Mouse (Mus musculus) brown adipose tissue, adult 24 weeks (tissue): ENCODE measurements around the gene Ggact. TPM values are rescaled to one million over a fixed set of nuclear protein-coding genes. Genes with fewer than 3 reads are reported as not detected.

Source experiments
- H3K27ac ChIP-seq: fragments of 200-500 bp; replicated peaks from 2 replicates; pipeline ENCODE4 v1.5.1; 2012; ENCODE audit warnings: low read depth, mild to moderate bottlenecking, low read length
- H3K4me1 ChIP-seq: fragments of 200-500 bp; 2 replicates; pipeline ENCODE4 v1.6.1; 2012; ENCODE audit warnings: low read length, mixed read lengths; ENCODE audit not compliant: control insufficient read depth, insufficient read depth, insufficient read length
- H3K4me3 ChIP-seq: fragments of 200-500 bp; 2 replicates; pipeline ENCODE4 v1.5.1; 2012; ENCODE audit warnings: low read depth, mild to moderate bottlenecking, low read length, moderate library complexity; ENCODE audit not compliant: insufficient read depth
- polyA plus RNA-seq: library from polyadenylated mRNA; stranded (reverse); fragments of >200 nt; gene quantifications from 2 replicates; pipeline ENCODE4 v1.2.4, GENCODE M21; 2012; ENCODE audit not compliant: missing spikeins, insufficient read depth, insufficient read length

Ggact gene
- polyA plus RNA-seq, 1 experiment = 40.3 TPM

- Histone ChIP-seq H3K4me1 (peaks cover 2% of the 10 kb centered on the region; the same call in 1 of the 2 replicates), H3K27ac (no peak overlapping the region), H3K4me3 (no peak overlapping the region)
These were observed 5.5 kb downstream of the Ggact start for GRCm38 (mm10) chr14:122908075-122908474.

- peaks cover 2% of the 10 kb centered on the region; the same call in 1 of the 2 replicates for H3K4me1 ChIP-seq
- H3K27ac ChIP-seq = no peak overlapping the region
- no peak overlapping the region for H3K4me3 ChIP-seq
These were observed 8.6 kb downstream of the Ggact start for GRCm38 (mm10) chr14:122905007-122905406.

- Histone ChIP-seq H3K4me1 (peaks cover 2% of the 10 kb centered on the region; the same call in 1 of the 2 replicates), H3K27ac (no peak overlapping the region), H3K4me3 (no peak overlapping the region)
These were observed 9.6 kb downstream of the Ggact start for GRCm38 (mm10) chr14:122903923-122904351.

- Histone ChIP-seq H3K27ac (no peak overlapping the region), H3K4me3 (no peak overlapping the region), H3K4me1 (peaks cover 2% of the 10 kb centered on the region; the same call in 1 of the 2 replicates)
These were observed 10.7 kb downstream of the Ggact start for GRCm38 (mm10) chr14:122902884-122903283.

GRCm38 (mm10) chr14:122902136-122902535, 11.4 kb downstream of the Ggact start:
- H3K27ac ChIP-seq = no peak overlapping the region
- H3K4me1 ChIP-seq = peaks cover 2% of the 10 kb centered on the region; the same call in 1 of the 2 replicates
- no peak overlapping the region for H3K4me3 ChIP-seq

GRCm38 (mm10) chr14:122901715-122902114, 11.8 kb downstream of the Ggact start:
- Histone ChIP-seq H3K4me1 (peaks cover 2% of the 10 kb centered on the region; the same call in 1 of the 2 replicates), H3K27ac (no peak overlapping the region), H3K4me3 (no peak overlapping the region)

- Histone ChIP-seq H3K4me3 (no peak overlapping the region), H3K27ac (no peak overlapping the region), H3K4me1 (peaks cover 2% of the 10 kb centered on the region; the same call in 1 of the 2 replicates)
These were observed 12.4 kb downstream of the Ggact start for GRCm38 (mm10) chr14:122901177-122901576.

- H3K27ac ChIP-seq = no peak overlapping the region
- H3K4me3 ChIP-seq = no peak overlapping the region
These were observed 12.9 kb downstream of the Ggact start for GRCm38 (mm10) chr14:122900679-122901078.

GRCm38 (mm10) chr14:122898550-122898949, 15.0 kb downstream of the Ggact start:
- H3K4me1 ChIP-seq = peaks cover 4% of the 10 kb centered on the region
- H3K27ac ChIP-seq = no peak overlapping the region
- no peak overlapping the region for H3K4me3 ChIP-seq

More at GRCm38 (mm10) chr14:122900679-122901078, 12.9 kb downstream of the Ggact start:
- H3K4me1 ChIP-seq = peaks cover 2% of the 10 kb centered on the region; the same call in 1 of the 2 replicates

- Histone ChIP-seq H3K4me3 (no peak overlapping the region), H3K4me1 (peaks cover 2% of the 10 kb centered on the region; the same call in 1 of the 2 replicates), H3K27ac (no peak overlapping the region)
These were observed 17.5 kb downstream of the Ggact start for GRCm38 (mm10) chr14:122896106-122896505.

- H3K27ac ChIP-seq = no peak overlapping the region
These were observed 22.0 kb downstream of the Ggact start for GRCm38 (mm10) chr14:122891470-122891968.

GRCm38 (mm10) chr14:122888480-122888872, 25.1 kb downstream of the Ggact start:
- H3K4me1 ChIP-seq = no peaks in the 10 kb centered on the region
- H3K27ac ChIP-seq = no peak overlapping the region
- H3K4me3 ChIP-seq = no peak overlapping the region

More at GRCm38 (mm10) chr14:122891470-122891968, 22.0 kb downstream of the Ggact start:
- Histone ChIP-seq H3K4me3 (no peak overlapping the region), H3K4me1 (peaks cover 2% of the 10 kb centered on the region; the same call in 1 of the 2 replicates)

GRCm38 (mm10) chr14:122887702-122888479, 25.7 kb downstream of the Ggact start:
- Histone ChIP-seq H3K4me3 (no peak overlapping the region), H3K4me1 (no peaks in the 10 kb centered on the region), H3K27ac (no peak overlapping the region)

GRCm38 (mm10) chr14:122887278-122887677, 26.3 kb downstream of the Ggact start:
- Histone ChIP-seq H3K27ac (no peak overlapping the region), H3K4me1 (no peaks in the 10 kb centered on the region), H3K4me3 (no peak overlapping the region)

- H3K27ac ChIP-seq = no peak overlapping the region
- H3K4me1 ChIP-seq = no peaks in the 10 kb centered on the region
- H3K4me3 ChIP-seq = no peak overlapping the region
These were observed 27.7 kb downstream of the Ggact start for GRCm38 (mm10) chr14:122885893-122886292.
